Mouse (Mus musculus) lung, postnatal 0 days (tissue): ENCODE results near the gene Emilin1.

Experiments
- CTCF ChIP-seq: IDR thresholded peaks from 2 replicates; pipeline ENCODE4 v1.5.1; 2016; ENCODE audit warnings: antibody characterized with exemption, mild to moderate bottlenecking
- EP300 ChIP-seq: IDR thresholded peaks from 2 replicates; pipeline ENCODE4 v1.6.1; 2016; ENCODE audit warnings: antibody characterized with exemption, mild to moderate bottlenecking, control low read depth

DNA sequence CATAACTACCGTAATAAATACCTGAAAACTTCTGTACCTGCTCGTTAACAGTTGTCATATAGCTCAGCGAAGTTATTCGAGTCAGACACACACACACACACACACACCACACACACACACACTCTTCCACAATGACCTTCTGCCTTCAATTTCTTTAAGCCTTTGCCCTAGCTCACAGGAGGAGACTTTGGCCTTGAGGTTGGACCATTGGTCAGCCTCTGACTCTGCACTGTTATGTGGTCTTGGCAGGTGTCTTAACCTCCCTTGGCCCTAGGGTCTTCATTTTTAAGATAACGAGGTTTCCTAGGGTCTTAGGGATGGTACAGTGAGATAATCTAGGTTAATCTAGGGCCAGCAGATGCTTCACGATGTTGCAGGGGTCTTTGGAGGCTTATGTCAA is 31.1 kb downstream of the Emilin1 start:
- TF ChIP-seq EP300 = no peak
- no peak for TF ChIP-seq CTCF
